Mouse (Mus musculus) T-helper 1 cell (primary cell): ENCODE measurements around the gene Fam222a.

ENCODE experiments used
- in situ Hi-C: fragments of 300-600 bp; cut with MboI, MseI; formaldehyde crosslinking; loops from one replicate; pipeline ENCODE4 v1.15.1; 2025; ENCODE audit warnings: high pct_unique_total_duplicates

Fam222a gene

GRCm38 (mm10) chr5:114653656-114654437, 86.0 kb downstream of the Fam222a start:
- in situ Hi-C loops: no loop called here

GRCm38 (mm10) chr5:114655721-114656120, 87.9 kb downstream of the Fam222a start:
- in situ Hi-C loops: no loop called here

- in situ Hi-C loops: no loop called here
These were observed 88.5 kb downstream of the Fam222a start for GRCm38 (mm10) chr5:114656305-114656704.

GRCm38 (mm10) chr5:114657426-114657825, 89.6 kb downstream of the Fam222a start:
- in situ Hi-C loops: no loop called here

GRCm38 (mm10) chr5:114658255-114658654, 90.4 kb downstream of the Fam222a start, which contains the start of gene Trpv4:
Gene Trpv4 (minus strand): TSS chr5:114658421.
- in situ Hi-C loops: no loop called here

- in situ Hi-C loops: no loop called here
These were observed 93.2 kb downstream of the Fam222a start for GRCm38 (mm10) chr5:114661029-114661428.
